Mouse (Mus musculus): Measurements from ENCODE around the gene Krt25. TPM values are rescaled to one million over a fixed set of nuclear protein-coding genes. Genes with fewer than 3 reads are reported as not detected.

The Krt25 gene
- polyA plus RNA-seq (2014; fragmentation: Nextera tagmentation; extraction: Ambion mirVana), result not detected in 2 replicates

DNA sequence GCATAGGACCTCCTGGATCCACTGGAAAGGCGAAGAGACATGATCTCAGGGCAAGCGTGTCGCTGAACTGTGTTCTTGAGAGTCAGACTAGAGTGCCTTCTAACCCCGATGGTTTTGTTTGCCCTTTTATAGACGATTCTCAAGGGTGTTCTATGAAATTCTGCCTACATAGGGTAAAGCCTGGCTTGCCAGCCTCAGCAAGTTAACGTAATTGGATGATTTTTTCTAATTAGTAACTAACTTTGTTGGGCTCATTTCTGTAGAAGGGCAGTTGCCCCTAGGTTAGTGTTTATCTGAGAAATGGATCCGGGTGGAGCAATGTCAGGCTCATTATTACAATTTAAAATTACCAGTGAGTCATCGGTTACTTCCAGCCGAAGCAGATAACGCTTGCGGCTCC, at the start of gene Krt25:
Gene Krt25 (minus strand): TSS at position 101 of the 400 bp plus-strand sequence.
- 84% methylated on average over 11 of the region's 11 CpGs for whole genome bisulfite sequencing (ENCODE audit: insufficient replicate concordance)
- Histone ChIP-seq H3K27me3 (ENCODE audit: control insufficient read depth, insufficient read depth, low read length) (no peaks in the 10 kb centered on the region), H3K27ac (ENCODE audit: low read depth, low read length) (no peak within 1 kb of the TSS), H3K4me1 (ENCODE audit: control insufficient read depth, insufficient read depth, low read length) (no peaks in the 10 kb centered on the region), H3K36me3 (ENCODE audit: control insufficient read depth, insufficient read depth, low read length) (no peaks in the 10 kb centered on the region), H3K4me3 (ENCODE audit: low read depth, low read length) (no peak within 1 kb of the TSS), H3K4me2 (no peak within 1 kb of the TSS), H3K9me3 (replicated peaks; ENCODE audit: control insufficient read depth, low read length) (no peaks in the 10 kb centered on the region), H3K9ac (ENCODE audit: low read depth, low read length) (no peak within 1 kb of the TSS)
- no peak for ATAC-seq (replicated peaks; ENCODE audit: insufficient number of reproducible peaks, low FRiP score, low TSS enrichment)

DNA sequence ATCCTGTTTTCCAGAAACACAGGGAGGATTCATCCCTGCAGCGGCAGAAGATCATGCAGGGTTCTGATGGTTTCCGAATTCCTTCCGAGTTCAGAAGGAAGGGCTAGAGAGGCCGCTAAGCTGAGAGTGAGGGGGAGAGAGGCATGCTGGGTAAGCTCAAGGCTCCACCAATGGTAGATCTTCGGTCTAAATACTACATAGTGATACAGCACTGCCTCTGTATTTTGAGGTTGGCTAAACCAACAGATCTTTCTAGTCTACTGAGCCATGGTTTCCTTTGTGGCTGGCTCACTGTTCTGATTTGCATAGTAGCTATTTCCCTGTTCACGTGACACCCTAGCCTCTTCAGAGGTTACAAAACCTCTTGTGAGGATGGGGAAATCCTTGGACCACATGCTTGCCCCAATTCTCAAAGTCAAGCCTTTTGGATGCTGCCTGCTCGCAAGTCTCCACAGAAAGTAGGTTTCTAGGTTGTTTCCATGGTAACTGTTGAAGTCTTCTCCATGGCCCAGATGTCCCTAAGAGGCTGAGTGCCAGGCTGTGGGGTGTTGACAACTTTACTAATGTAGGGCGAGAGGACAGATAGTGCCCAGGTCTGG, 47.2 kb upstream of the Krt25 start:
- ATAC-seq (replicated peaks; ENCODE audit: insufficient number of reproducible peaks, low FRiP score, low TSS enrichment), result no peak
- no peak overlapping the region for H3K4me2 ChIP-seq
- no peaks in the 10 kb centered on the region for H3K36me3 ChIP-seq (ENCODE audit: control insufficient read depth, insufficient read depth, low read length)
- H3K27ac ChIP-seq (ENCODE audit: low read depth, low read length), result no peak overlapping the region
- H3K4me1 ChIP-seq (ENCODE audit: control insufficient read depth, insufficient read depth, low read length), result no peaks in the 10 kb centered on the region
- H3K9me3 ChIP-seq (replicated peaks; ENCODE audit: control insufficient read depth, low read length), result no peaks in the 10 kb centered on the region
- no peak overlapping the region for H3K9ac ChIP-seq (ENCODE audit: low read depth, low read length)
- H3K4me3 ChIP-seq (ENCODE audit: low read depth, low read length), result no peak overlapping the region
- WGBS (ENCODE audit: insufficient replicate concordance), result 81% methylated on average over 8 of the region's 8 CpGs
- peaks cover 5% of the 10 kb centered on the region; the same call in 1 of the 2 replicates for H3K27me3 ChIP-seq (ENCODE audit: control insufficient read depth, insufficient read depth, low read length)

DNA sequence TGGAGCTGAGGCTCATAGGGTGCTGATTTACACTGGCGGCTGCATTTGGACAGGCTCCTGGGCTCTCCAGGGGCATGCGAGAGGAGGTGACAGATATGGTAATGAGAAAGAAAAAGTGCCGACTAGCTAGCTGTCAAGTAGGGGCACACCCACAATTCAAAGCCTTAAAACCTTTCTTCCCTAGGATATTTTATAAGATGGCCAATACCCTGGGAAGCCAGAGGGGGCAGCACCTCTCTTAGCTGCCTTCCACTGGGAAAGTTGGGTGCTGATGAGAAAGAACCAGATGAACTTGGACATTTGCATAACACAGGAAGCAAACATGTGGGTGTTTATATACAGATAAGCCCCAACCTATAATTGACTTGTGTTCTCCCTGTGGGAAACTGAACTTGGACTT, 46.5 kb upstream of the Krt25 start:
- Histone ChIP-seq H3K9me3 (replicated peaks; ENCODE audit: control insufficient read depth, low read length) (no peaks in the 10 kb centered on the region), H3K4me1 (ENCODE audit: control insufficient read depth, insufficient read depth, low read length) (no peaks in the 10 kb centered on the region), H3K36me3 (ENCODE audit: control insufficient read depth, insufficient read depth, low read length) (no peaks in the 10 kb centered on the region), H3K27ac (ENCODE audit: low read depth, low read length) (no peak overlapping the region), H3K27me3 (ENCODE audit: control insufficient read depth, insufficient read depth, low read length) (peaks cover 5% of the 10 kb centered on the region; the same call in 1 of the 2 replicates), H3K4me2 (no peak overlapping the region), H3K4me3 (ENCODE audit: low read depth, low read length) (no peak overlapping the region), H3K9ac (ENCODE audit: low read depth, low read length) (no peak overlapping the region)
- no peak for ATAC-seq (replicated peaks; ENCODE audit: insufficient number of reproducible peaks, low FRiP score, low TSS enrichment)
- WGBS (ENCODE audit: insufficient replicate concordance), result 8% methylated on average over 3 of the region's 3 CpGs

DNA sequence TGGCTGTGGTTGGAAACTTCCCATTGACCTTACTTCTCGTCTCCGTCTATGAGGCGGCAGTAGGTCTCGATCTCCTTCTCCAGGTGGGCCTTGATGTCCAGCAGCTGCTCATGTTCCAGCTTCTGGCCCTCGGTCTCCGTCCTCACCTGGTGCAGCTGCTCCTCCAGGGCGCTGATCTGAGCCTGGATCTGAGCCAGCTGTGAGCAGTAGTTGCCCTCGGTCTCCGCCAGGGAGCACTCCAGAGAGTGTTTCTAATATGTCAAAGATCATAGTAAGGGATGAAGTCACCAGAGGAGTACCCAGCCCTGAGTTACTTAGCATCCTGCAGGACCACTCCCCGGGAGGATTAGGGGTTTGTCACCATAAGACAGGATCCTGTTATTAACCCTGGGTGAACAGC, 44.0 kb upstream of the Krt25 start:
- Histone ChIP-seq H3K9me3 (replicated peaks; ENCODE audit: control insufficient read depth, low read length) (no peaks in the 10 kb centered on the region), H3K9ac (ENCODE audit: low read depth, low read length) (no peak overlapping the region), H3K27ac (ENCODE audit: low read depth, low read length) (no peak overlapping the region), H3K4me3 (ENCODE audit: low read depth, low read length) (no peak overlapping the region), H3K4me1 (ENCODE audit: control insufficient read depth, insufficient read depth, low read length) (no peaks in the 10 kb centered on the region), H3K4me2 (no peak overlapping the region), H3K27me3 (ENCODE audit: control insufficient read depth, insufficient read depth, low read length) (peaks cover 5% of the 10 kb centered on the region; the same call in 1 of the 2 replicates), H3K36me3 (ENCODE audit: control insufficient read depth, insufficient read depth, low read length) (no peaks in the 10 kb centered on the region)
- 40% methylated on average over 10 of the region's 10 CpGs for WGBS (ENCODE audit: insufficient replicate concordance)
- no peak for ATAC-seq (replicated peaks; ENCODE audit: insufficient number of reproducible peaks, low FRiP score, low TSS enrichment)

DNA sequence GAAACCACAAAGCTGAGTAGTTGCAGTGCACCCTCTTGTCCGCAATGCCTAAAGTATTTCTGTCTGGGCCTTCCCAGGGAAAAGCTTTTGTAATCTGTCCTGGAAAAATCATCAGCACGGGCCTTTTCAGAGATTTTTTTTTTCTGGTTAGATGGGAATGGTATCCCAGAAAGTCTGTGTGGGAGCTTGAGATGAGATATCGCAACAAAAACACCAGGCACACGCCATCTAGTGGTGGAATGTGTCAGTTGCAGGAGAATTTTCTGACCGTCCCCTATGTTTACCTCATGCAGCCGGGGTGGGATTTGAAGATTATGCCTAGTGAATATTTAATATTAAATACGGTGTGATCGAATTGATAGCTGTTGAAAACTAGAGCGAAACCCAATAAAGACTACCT, 41.7 kb upstream of the Krt25 start:
- Histone ChIP-seq H3K4me3 (ENCODE audit: low read depth, low read length) (no peak overlapping the region), H3K27me3 (ENCODE audit: control insufficient read depth, insufficient read depth, low read length) (peaks cover 5% of the 10 kb centered on the region; the same call in 1 of the 2 replicates), H3K9ac (ENCODE audit: low read depth, low read length) (no peak overlapping the region), H3K4me1 (ENCODE audit: control insufficient read depth, insufficient read depth, low read length) (no peaks in the 10 kb centered on the region), H3K27ac (ENCODE audit: low read depth, low read length) (no peak overlapping the region), H3K9me3 (replicated peaks; ENCODE audit: control insufficient read depth, low read length) (no peaks in the 10 kb centered on the region), H3K4me2 (no peak overlapping the region), H3K36me3 (ENCODE audit: control insufficient read depth, insufficient read depth, low read length) (no peaks in the 10 kb centered on the region)
- ATAC-seq (replicated peaks; ENCODE audit: insufficient number of reproducible peaks, low FRiP score, low TSS enrichment), result no peak
- 19% methylated on average over 9 of the region's 9 CpGs for WGBS (ENCODE audit: insufficient replicate concordance)

DNA sequence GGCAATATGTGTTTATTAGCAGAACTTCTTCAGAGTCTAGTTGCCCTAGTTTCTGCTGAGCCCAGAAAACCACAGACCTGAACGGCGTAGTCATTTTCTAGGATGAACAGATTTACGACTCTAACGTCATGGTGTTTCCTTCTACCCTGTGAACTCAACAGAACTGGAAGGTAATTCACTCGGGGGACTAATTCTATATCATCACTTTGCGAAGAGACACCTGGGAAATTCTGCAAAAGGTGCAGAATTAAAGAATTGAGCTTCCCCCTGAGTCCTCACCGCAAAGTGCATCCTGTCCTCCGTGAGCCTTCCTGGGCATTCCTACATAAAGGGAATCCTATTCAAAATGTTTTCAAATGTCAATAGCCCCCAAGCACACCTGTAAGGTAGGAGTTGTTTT, 38.7 kb upstream of the Krt25 start:
- WGBS (ENCODE audit: insufficient replicate concordance), result 81% methylated on average over 8 of the region's 8 CpGs
- no peak overlapping the region for H3K4me2 ChIP-seq
- H3K36me3 ChIP-seq (ENCODE audit: control insufficient read depth, insufficient read depth, low read length), result no peaks in the 10 kb centered on the region
- H3K4me1 ChIP-seq (ENCODE audit: control insufficient read depth, insufficient read depth, low read length), result no peaks in the 10 kb centered on the region
- H3K4me3 ChIP-seq (ENCODE audit: low read depth, low read length), result no peak overlapping the region
- peaks cover 2% of the 10 kb centered on the region; the same call in 1 of the 2 replicates for H3K27me3 ChIP-seq (ENCODE audit: control insufficient read depth, insufficient read depth, low read length)
- H3K9ac ChIP-seq (ENCODE audit: low read depth, low read length), result no peak overlapping the region
- no peaks in the 10 kb centered on the region for H3K9me3 ChIP-seq (replicated peaks; ENCODE audit: control insufficient read depth, low read length)
- H3K27ac ChIP-seq (ENCODE audit: low read depth, low read length), result no peak overlapping the region
- no peak for ATAC-seq (replicated peaks; ENCODE audit: insufficient number of reproducible peaks, low FRiP score, low TSS enrichment)

DNA sequence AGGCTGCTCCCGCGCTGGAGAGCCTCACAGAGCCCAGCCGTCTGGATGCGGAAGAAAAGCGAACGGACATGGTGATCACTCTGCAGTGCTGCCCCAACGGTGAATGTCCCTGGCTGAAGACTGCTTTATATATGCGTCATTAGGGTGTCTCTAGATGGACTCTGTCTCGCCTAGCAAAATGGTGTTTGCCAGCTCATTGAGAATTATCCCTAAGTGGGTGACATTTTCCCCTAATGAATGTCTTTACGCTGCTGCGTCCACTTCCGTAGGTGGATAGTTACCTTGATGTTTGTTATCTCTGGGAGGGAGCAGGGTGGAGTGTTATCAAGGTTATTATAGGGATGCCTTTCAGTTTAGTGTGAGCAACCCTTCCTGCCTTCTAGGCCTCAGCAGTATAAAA, 28.3 kb upstream of the Krt25 start, which contains the start of gene Krt27:
Gene Krt27 (minus strand): TSS at position 101 of the 400 bp plus-strand sequence.
- no peak for ATAC-seq (replicated peaks; ENCODE audit: insufficient number of reproducible peaks, low FRiP score, low TSS enrichment)
- Histone ChIP-seq H3K4me1 (ENCODE audit: control insufficient read depth, insufficient read depth, low read length) (no peaks in the 10 kb centered on the region), H3K9me3 (replicated peaks; ENCODE audit: control insufficient read depth, low read length) (no peaks in the 10 kb centered on the region), H3K36me3 (ENCODE audit: control insufficient read depth, insufficient read depth, low read length) (no peaks in the 10 kb centered on the region), H3K4me3 (ENCODE audit: low read depth, low read length) (no peak within 1 kb of the TSS), H3K9ac (ENCODE audit: low read depth, low read length) (no peak within 1 kb of the TSS), H3K27ac (ENCODE audit: low read depth, low read length) (no peak within 1 kb of the TSS), H3K4me2 (no peak within 1 kb of the TSS), H3K27me3 (ENCODE audit: control insufficient read depth, insufficient read depth, low read length) (no peaks in the 10 kb centered on the region)
- 63% methylated on average over 12 of the region's 12 CpGs for WGBS (ENCODE audit: insufficient replicate concordance)

DNA sequence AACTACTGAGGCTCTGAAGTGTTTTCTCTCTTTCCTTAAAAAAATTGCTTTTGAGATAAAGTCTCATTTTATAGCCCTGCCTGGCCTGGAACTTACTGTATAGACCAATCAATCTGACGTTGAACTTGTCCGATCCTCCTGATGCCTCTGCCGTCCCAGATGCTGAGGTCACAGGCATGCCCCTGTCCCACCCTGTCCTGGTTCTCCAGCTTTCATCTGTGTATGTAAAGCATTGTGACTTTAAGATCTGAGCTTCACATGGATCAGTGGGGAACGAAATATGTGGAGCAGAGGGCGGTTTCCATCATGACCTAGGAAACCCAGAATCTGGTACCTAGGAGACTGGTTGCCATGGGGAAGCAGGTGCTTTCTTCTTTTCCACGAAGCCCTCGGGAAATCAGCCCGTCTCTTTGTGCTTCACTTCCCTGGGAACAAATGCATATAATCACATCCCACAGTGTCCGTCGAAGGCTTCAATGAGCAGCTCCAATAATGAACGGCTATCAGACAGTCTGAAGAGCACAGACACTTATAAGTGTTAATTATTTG, 16.6 kb upstream of the Krt25 start:
- Histone ChIP-seq H3K4me3 (ENCODE audit: low read depth, low read length) (no peak overlapping the region), H3K9me3 (replicated peaks; ENCODE audit: control insufficient read depth, low read length) (no peaks in the 10 kb centered on the region), H3K27me3 (ENCODE audit: control insufficient read depth, insufficient read depth, low read length) (no peaks in the 10 kb centered on the region), H3K4me1 (ENCODE audit: control insufficient read depth, insufficient read depth, low read length) (no peaks in the 10 kb centered on the region), H3K36me3 (ENCODE audit: control insufficient read depth, insufficient read depth, low read length) (no peaks in the 10 kb centered on the region), H3K4me2 (no peak overlapping the region), H3K9ac (ENCODE audit: low read depth, low read length) (no peak overlapping the region), H3K27ac (ENCODE audit: low read depth, low read length) (no peak overlapping the region)
- 81% methylated on average over 11 of the region's 11 CpGs for WGBS (ENCODE audit: insufficient replicate concordance)
- ATAC-seq (replicated peaks; ENCODE audit: insufficient number of reproducible peaks, low FRiP score, low TSS enrichment), result no peak

DNA sequence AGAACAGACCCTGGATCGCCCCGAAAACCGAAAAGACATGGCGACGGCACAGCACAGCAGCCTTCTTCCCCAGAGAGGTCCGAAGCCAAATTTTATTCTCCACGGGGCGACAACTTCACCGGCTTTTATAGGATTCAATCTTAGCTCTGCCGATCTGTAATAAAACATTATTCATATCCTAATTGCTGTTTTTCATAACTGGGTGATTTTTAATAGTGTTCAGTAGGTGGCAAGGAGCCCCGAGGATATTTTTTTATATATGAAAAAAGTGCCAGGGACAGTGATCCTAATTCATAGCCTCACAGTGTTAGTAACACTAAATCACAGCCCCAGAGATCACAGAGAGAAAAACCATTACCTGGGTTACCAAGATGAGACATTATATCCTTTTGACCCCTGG, 15.1 kb upstream of the Krt25 start, which contains the start of gene Krt26:
Gene Krt26 (minus strand): TSS at position 101 of the 400 bp plus-strand sequence.
- H3K9ac ChIP-seq (ENCODE audit: low read depth, low read length), result no peak within 1 kb of the TSS
- H3K4me3 ChIP-seq (ENCODE audit: low read depth, low read length), result no peak within 1 kb of the TSS
- H3K27me3 ChIP-seq (ENCODE audit: control insufficient read depth, insufficient read depth, low read length), result no peaks in the 10 kb centered on the region
- 86% methylated on average over 11 of the region's 11 CpGs for WGBS (ENCODE audit: insufficient replicate concordance)
- no peaks in the 10 kb centered on the region for H3K36me3 ChIP-seq (ENCODE audit: control insufficient read depth, insufficient read depth, low read length)
- H3K9me3 ChIP-seq (replicated peaks; ENCODE audit: control insufficient read depth, low read length), result no peaks in the 10 kb centered on the region
- H3K4me1 ChIP-seq (ENCODE audit: control insufficient read depth, insufficient read depth, low read length), result no peaks in the 10 kb centered on the region
- no peak within 1 kb of the TSS for H3K4me2 ChIP-seq
- no peak within 1 kb of the TSS for H3K27ac ChIP-seq (ENCODE audit: low read depth, low read length)
- ATAC-seq (replicated peaks; ENCODE audit: insufficient number of reproducible peaks, low FRiP score, low TSS enrichment), result no peak
